Mouse (Mus musculus): ENCODE results near the gene Slc16a5. TPM values are rescaled to one million over a fixed set of nuclear protein-coding genes. Genes with fewer than 3 reads are reported as not detected.

Gene Slc16a5
- polyA plus RNA-seq, 1 experiment from 2014 or later = 0.11 TPM

- Histone ChIP-seq H3K4me2 (replicated peaks; ENCODE audit: low read depth, low read length) (no peak overlapping the region), H3K4me3 (ENCODE audit: low read depth, low read length) (no peak overlapping the region), H3K36me3 (ENCODE audit: control insufficient read depth, insufficient read depth, low read length) (no peaks in the 10 kb centered on the region), H3K4me1 (replicated peaks; ENCODE audit: control insufficient read depth, insufficient read depth, low read length) (peaks cover 6% of the 10 kb centered on the region), H3K9ac (ENCODE audit: low read depth, low read length) (no peak overlapping the region), H3K27me3 (ENCODE audit: control insufficient read depth, insufficient read depth, low read length) (no peaks in the 10 kb centered on the region), H3K9me3 (ENCODE audit: control insufficient read depth, low read length) (no peaks in the 10 kb centered on the region), H3K27ac (ENCODE audit: low read depth, low read length) (no peak overlapping the region)
- DNase-seq (ENCODE audit: low spot score) (no peak), ATAC-seq (ENCODE audit: low FRiP score) (no peak)
- WGBS = 86% methylated on average over 6 of the region's 6 CpGs
These were observed 19.4 kb downstream of the Slc16a5 start for GRCm38 (mm10) chr11:115481553-115482259.

GRCm38 (mm10) chr11:115483278-115483677, 21.0 kb downstream of the Slc16a5 start:
- no peaks in the 10 kb centered on the region for H3K9me3 ChIP-seq (ENCODE audit: control insufficient read depth, low read length)

GRCm38 (mm10) chr11:115483726-115484125, 21.5 kb downstream of the Slc16a5 start:
- no peaks in the 10 kb centered on the region for H3K27me3 ChIP-seq (ENCODE audit: control insufficient read depth, insufficient read depth, low read length)
- H3K36me3 ChIP-seq (ENCODE audit: control insufficient read depth, insufficient read depth, low read length) = no peaks in the 10 kb centered on the region
- DNase-seq (ENCODE audit: low spot score) = peak; percentile 91
- no peak for ATAC-seq (ENCODE audit: low FRiP score)
- H3K9me3 ChIP-seq (ENCODE audit: control insufficient read depth, low read length) = no peaks in the 10 kb centered on the region
- no peak overlapping the region for H3K9ac ChIP-seq (ENCODE audit: low read depth, low read length)
- H3K4me3 ChIP-seq (ENCODE audit: low read depth, low read length) = no peak overlapping the region
- H3K4me1 ChIP-seq (replicated peaks; ENCODE audit: control insufficient read depth, insufficient read depth, low read length) = peaks cover 6% of the 10 kb centered on the region
- no peak overlapping the region for H3K27ac ChIP-seq (ENCODE audit: low read depth, low read length)
- 17% methylated on average over 6 of the region's 6 CpGs for WGBS
- H3K4me2 ChIP-seq (replicated peaks; ENCODE audit: low read depth, low read length) = no peak overlapping the region

More at GRCm38 (mm10) chr11:115483278-115483677, 21.0 kb downstream of the Slc16a5 start:
- Histone ChIP-seq H3K4me3 (ENCODE audit: low read depth, low read length) (no peak overlapping the region), H3K27ac (ENCODE audit: low read depth, low read length) (no peak overlapping the region), H3K27me3 (ENCODE audit: control insufficient read depth, insufficient read depth, low read length) (no peaks in the 10 kb centered on the region), H3K36me3 (ENCODE audit: control insufficient read depth, insufficient read depth, low read length) (no peaks in the 10 kb centered on the region), H3K9ac (ENCODE audit: low read depth, low read length) (no peak overlapping the region), H3K4me1 (replicated peaks; ENCODE audit: control insufficient read depth, insufficient read depth, low read length) (peaks cover 6% of the 10 kb centered on the region), H3K4me2 (replicated peaks; ENCODE audit: low read depth, low read length) (no peak overlapping the region)
- DNase-seq (ENCODE audit: low spot score) (no peak), ATAC-seq (ENCODE audit: low FRiP score) (no peak)
- 73% methylated on average over 11 of the region's 11 CpGs for WGBS

GRCm38 (mm10) chr11:115485155-115485554, 22.9 kb downstream of the Slc16a5 start:
- no peaks in the 10 kb centered on the region for H3K36me3 ChIP-seq (ENCODE audit: control insufficient read depth, insufficient read depth, low read length)
- 43% methylated on average over 12 of the region's 12 CpGs for WGBS
- no peaks in the 10 kb centered on the region for H3K27me3 ChIP-seq (ENCODE audit: control insufficient read depth, insufficient read depth, low read length)
- H3K4me3 ChIP-seq (ENCODE audit: low read depth, low read length) = no peak overlapping the region
- no peaks in the 10 kb centered on the region for H3K9me3 ChIP-seq (ENCODE audit: control insufficient read depth, low read length)
- H3K4me2 ChIP-seq (replicated peaks; ENCODE audit: low read depth, low read length) = no peak overlapping the region
- no peak overlapping the region for H3K27ac ChIP-seq (ENCODE audit: low read depth, low read length)
- ATAC-seq (ENCODE audit: low FRiP score) (no peak), DNase-seq (ENCODE audit: low spot score) (peak; percentile 47)
- H3K4me1 ChIP-seq (replicated peaks; ENCODE audit: control insufficient read depth, insufficient read depth, low read length) = peaks cover 6% of the 10 kb centered on the region
- H3K9ac ChIP-seq (ENCODE audit: low read depth, low read length) = no peak overlapping the region

- no peaks in the 10 kb centered on the region for H3K27me3 ChIP-seq (ENCODE audit: control insufficient read depth, insufficient read depth, low read length)
- no peak overlapping the region for H3K4me2 ChIP-seq (replicated peaks; ENCODE audit: low read depth, low read length)
- no peak overlapping the region for H3K4me3 ChIP-seq (ENCODE audit: low read depth, low read length)
- 89% methylated on average over 19 of the region's 19 CpGs for WGBS
- H3K4me1 ChIP-seq (replicated peaks; ENCODE audit: control insufficient read depth, insufficient read depth, low read length) = peaks cover 6% of the 10 kb centered on the region
- DNase-seq (ENCODE audit: low spot score) (no peak), ATAC-seq (ENCODE audit: low FRiP score) (no peak)
- H3K9me3 ChIP-seq (ENCODE audit: control insufficient read depth, low read length) = no peaks in the 10 kb centered on the region
- H3K9ac ChIP-seq (ENCODE audit: low read depth, low read length) = no peak overlapping the region
- H3K36me3 ChIP-seq (ENCODE audit: control insufficient read depth, insufficient read depth, low read length) = no peaks in the 10 kb centered on the region
- no peak overlapping the region for H3K27ac ChIP-seq (ENCODE audit: low read depth, low read length)
These were observed 26.4 kb downstream of the Slc16a5 start for GRCm38 (mm10) chr11:115488551-115489104.

GRCm38 (mm10) chr11:115490441-115491355, 28.4 kb downstream of the Slc16a5 start:
- Histone ChIP-seq H3K27ac (ENCODE audit: low read depth, low read length) (no peak overlapping the region), H3K9ac (ENCODE audit: low read depth, low read length) (peak overlapping the region; percentile 75), H3K4me2 (replicated peaks; ENCODE audit: low read depth, low read length) (peak overlapping the region; percentile 83), H3K27me3 (ENCODE audit: control insufficient read depth, insufficient read depth, low read length) (no peaks in the 10 kb centered on the region), H3K4me3 (ENCODE audit: low read depth, low read length) (peak overlapping the region; percentile 72), H3K36me3 (ENCODE audit: control insufficient read depth, insufficient read depth, low read length) (no peaks in the 10 kb centered on the region), H3K9me3 (ENCODE audit: control insufficient read depth, low read length) (no peaks in the 10 kb centered on the region), H3K4me1 (replicated peaks; ENCODE audit: control insufficient read depth, insufficient read depth, low read length) (no peaks in the 10 kb centered on the region; the same call in 1 of the 2 replicates)
- DNase-seq (ENCODE audit: low spot score) (peak; percentile 29), ATAC-seq (ENCODE audit: low FRiP score) (no peak; the same call in 1 of the 2 replicates)
- 27% methylated on average over 25 of the region's 25 CpGs for whole genome bisulfite sequencing

- WGBS = 1% methylated on average over 43 of the region's 43 CpGs
- DNase-seq (ENCODE audit: low spot score) = peak; percentile 83
- Histone ChIP-seq H3K27ac (ENCODE audit: low read depth, low read length) (peak within 1 kb of the TSS; percentile 74), H3K36me3 (ENCODE audit: control insufficient read depth, insufficient read depth, low read length) (no peaks in the 10 kb centered on the region), H3K4me2 (replicated peaks; ENCODE audit: low read depth, low read length) (peak within 1 kb of the TSS; percentile 83), H3K9me3 (ENCODE audit: control insufficient read depth, low read length) (no peaks in the 10 kb centered on the region), H3K4me1 (replicated peaks; ENCODE audit: control insufficient read depth, insufficient read depth, low read length) (no peaks in the 10 kb centered on the region; the same call in 1 of the 2 replicates), H3K4me3 (ENCODE audit: low read depth, low read length) (peak within 1 kb of the TSS; percentile 72), H3K27me3 (ENCODE audit: control insufficient read depth, insufficient read depth, low read length) (no peaks in the 10 kb centered on the region), H3K9ac (ENCODE audit: low read depth, low read length) (peak within 1 kb of the TSS; percentile 75)
- peak; percentile 89 for ATAC-seq (ENCODE audit: low FRiP score)
These were observed 29.2 kb downstream of the Slc16a5 start, which contains the start of gene Nt5c for GRCm38 (mm10) chr11:115491356-115492083. Gene Nt5c, minus strand, starts transcription at chr11:115491862.

GRCm38 (mm10) chr11:115492387-115492786, 30.1 kb downstream of the Slc16a5 start:
- ATAC-seq (ENCODE audit: low FRiP score) = no peak
- Histone ChIP-seq H3K4me3 (ENCODE audit: low read depth, low read length) (no peak overlapping the region), H3K9ac (ENCODE audit: low read depth, low read length) (no peak overlapping the region), H3K4me1 (replicated peaks; ENCODE audit: control insufficient read depth, insufficient read depth, low read length) (no peaks in the 10 kb centered on the region; the same call in 1 of the 2 replicates), H3K9me3 (ENCODE audit: control insufficient read depth, low read length) (no peaks in the 10 kb centered on the region), H3K4me2 (replicated peaks; ENCODE audit: low read depth, low read length) (peak overlapping the region; percentile 83), H3K36me3 (ENCODE audit: control insufficient read depth, insufficient read depth, low read length) (no peaks in the 10 kb centered on the region), H3K27me3 (ENCODE audit: control insufficient read depth, insufficient read depth, low read length) (no peaks in the 10 kb centered on the region), H3K27ac (ENCODE audit: low read depth, low read length) (no peak overlapping the region)
- no peak for DNase-seq (ENCODE audit: low spot score)
- 42% methylated on average over 6 of the region's 6 CpGs for WGBS

Measured in hindbrain, embryonic 11.5 days (tissue).